21 mouse cellular contexts compared by ENCODE assay signal in genomic region chr9:56915695-56916410, GRCm38 (mm10). TPM values are rescaled to one million over a fixed set of nuclear protein-coding genes. Genes with fewer than 3 reads are reported as not detected.
DNase-seq lines count a peak whose midpoint lies in the region; ATAC-seq and TF ChIP-seq lines count a peak whose summit lies in the region.
"Had no signal": no experiment of that assay in that cellular context is flagged by ENCODE, and none has a peak within 500 bp of the region (broad histone marks: within the 10 kb centered on the region; RNA-seq: fewer than 3 reads in every experiment).

No protein-coding gene starts in this region.

- TF ChIP-seq EP300 in heart, adult 2 months (IDR thresholded peaks at IDR 0.05; ENCODE audit: insufficient read depth, low read depth, low read length) = no peak

- H3K27me3 ChIP-seq in heart, adult 2 months (ENCODE audit: control insufficient read depth, insufficient read depth, low read length) = no peaks in the 10 kb centered on the region
- no peaks in the 10 kb centered on the region for H3K27me3 ChIP-seq in heart, embryonic 12.5 days (replicated peaks)
- H3K27me3 ChIP-seq in neural tube, embryonic 15.5 days (replicated peaks) = no peaks in the 10 kb centered on the region
- H3K27me3 ChIP-seq: CH12.LX; forebrain, embryonic 12.5 days; limb, embryonic 12.5 days; midbrain, embryonic 12.5 days; neural tube, embryonic 13.5 days had no signal

- no peak overlapping the region for H3K9ac ChIP-seq in heart, adult 2 months (ENCODE audit: low read depth, low read length)
- H3K9ac ChIP-seq in heart, embryonic 12.5 days = no peak overlapping the region
- no peak overlapping the region for H3K9ac ChIP-seq in neural tube, embryonic 15.5 days (replicated peaks)
- H3K9ac ChIP-seq: forebrain, embryonic 12.5 days; limb, embryonic 12.5 days; liver, embryonic 14.5 days; midbrain, embryonic 12.5 days; neural tube, embryonic 13.5 days had no signal

- no peak for ATAC-seq in heart, embryonic 12.5 days (ENCODE audit: insufficient number of reproducible peaks, low FRiP score)
- no peak for ATAC-seq in neural tube, embryonic 15.5 days (ENCODE audit: low FRiP score)
- ATAC-seq: inflammation-experienced regulatory T-cells, adult 6 months had no signal

- no peak overlapping the region for H3K4me3 ChIP-seq in heart, adult 2 months
- no peak overlapping the region for H3K4me3 ChIP-seq in heart, embryonic 12.5 days
- H3K4me3 ChIP-seq in neural tube, embryonic 15.5 days (replicated peaks) = no peak overlapping the region
- H3K4me3 ChIP-seq: forebrain, embryonic 12.5 days; limb, embryonic 12.5 days; midbrain, embryonic 12.5 days; neural tube, embryonic 13.5 days had no signal

- H3K9me3 ChIP-seq in heart, embryonic 12.5 days (replicated peaks) = no peaks in the 10 kb centered on the region
- no peaks in the 10 kb centered on the region for H3K9me3 ChIP-seq in neural tube, embryonic 15.5 days (replicated peaks)
- H3K9me3 ChIP-seq: forebrain, embryonic 12.5 days; limb, embryonic 12.5 days; midbrain, embryonic 12.5 days; neural tube, embryonic 13.5 days had no signal

- no peak overlapping the region for H3K4me2 ChIP-seq in heart, embryonic 12.5 days
- no peak overlapping the region for H3K4me2 ChIP-seq in neural tube, embryonic 15.5 days
- H3K4me2 ChIP-seq: forebrain, embryonic 12.5 days; limb, embryonic 12.5 days; midbrain, embryonic 12.5 days; neural tube, embryonic 13.5 days had no signal

- H3K4me1 ChIP-seq in heart, adult 2 months (ENCODE audit: control insufficient read depth, insufficient read depth, low read length) = peaks cover 9% of the 10 kb centered on the region
- H3K4me1 ChIP-seq in heart, embryonic 12.5 days (replicated peaks) = no peaks in the 10 kb centered on the region
- no peaks in the 10 kb centered on the region for H3K4me1 ChIP-seq in neural tube, embryonic 15.5 days
- H3K4me1 ChIP-seq: forebrain, embryonic 12.5 days; midbrain, embryonic 12.5 days; neural tube, embryonic 13.5 days had no signal

- TF ChIP-seq POLR2A in heart, adult 2 months (IDR thresholded peaks at IDR 0.05; ENCODE audit: insufficient read depth, low read depth, low read length) = no peak

- 36% methylated on average over 5 of the region's 5 CpGs for WGBS in heart, adult 2 months
- WGBS in heart, embryonic 12.5 days = 70% methylated on average over 5 of the region's 5 CpGs
- 81% methylated on average over 5 of the region's 5 CpGs for WGBS in neural tube, embryonic 15.5 days

- TF ChIP-seq CTCF in heart, adult 2 months (IDR thresholded peaks at IDR 0.05) = no peak

- H3K79me2 ChIP-seq in heart, adult 2 months (replicated peaks; ENCODE audit: control insufficient read depth, insufficient read depth, low read length) = no peaks in the 10 kb centered on the region

- peaks cover 4% of the 10 kb centered on the region; the same call in 1 of the 2 replicates for H3K36me3 ChIP-seq in heart, adult 2 months (ENCODE audit: control insufficient read depth, insufficient read depth, low read length)
- peaks cover 57% of the 10 kb centered on the region for H3K36me3 ChIP-seq in heart, embryonic 12.5 days
- H3K36me3 ChIP-seq in neural tube, embryonic 15.5 days = no peaks in the 10 kb centered on the region

- H3K27ac ChIP-seq in heart, adult 2 months = no peak overlapping the region; the same call in 1 of the 2 replicates
- no peak overlapping the region for H3K27ac ChIP-seq in heart, embryonic 12.5 days (ENCODE audit: poor library complexity, severe bottlenecking)
- H3K27ac ChIP-seq in neural tube, embryonic 15.5 days (replicated peaks) = no peak overlapping the region
- H3K27ac ChIP-seq: forebrain, embryonic 12.5 days; limb, embryonic 12.5 days; liver, embryonic 14.5 days; midbrain, embryonic 12.5 days; neural tube, embryonic 13.5 days; stomach, postnatal 0 days had no signal

- intact Hi-C loops in heart, adult 2 months (cut with DNase I) = no loop called here

- peak; percentile 69 for DNase-seq in adrenal gland, postnatal 10 days
- DNase-seq in adrenal gland, postnatal 4 days (ENCODE audit: low spot score in 2 of 2) = no peak
- DNase-seq in heart, adult 2 months = peak; percentile 26 to 34
- peak; percentile 48 for DNase-seq in 3T3-L1 (ENCODE audit: low read depth, low spot score)
- peak; percentile 62 for DNase-seq in heart, adult 8-10 months (ENCODE audit: low spot score)
- DNase-seq in layer of hippocampus, adult 9-11 months = no peak
- DNase-seq: adrenal gland, postnatal 36 days; cerebellum, postnatal 10 days; embryo, embryonic 11 days; right cerebral cortex, postnatal 14 days had no signal

RNA-seq across cellular contexts. Expression of gene Snx33, which starts 12.3 kb away (rescaled TPM):
- total RNA-seq in adrenal gland, postnatal 10 days (2021) = 10 to 100 TPM; 16.6 to 19.5 TPM
- 10 to 100 TPM; 28.4 to 30.7 TPM for total RNA-seq in adrenal gland, postnatal 4 days (2021)
- total RNA-seq in heart, adult 2 months (2021) = 10 to 100 TPM in 1 of 2 experiments, 1 to 10 TPM in 1; 6.7 to 10.0 TPM
- polyA plus RNA-seq in heart, adult 2 months (2012; rRNA removed) = 7.8 and 8.8 TPM in 2 replicates
- polyA plus RNA-seq in heart, embryonic 12.5 days (2016; fragmentation: Nextera tagmentation; extraction: Ambion mirVana) = 10.2 and 10.5 TPM in 2 replicates
- total RNA-seq in heart, adult 8-10 months (2022) = 10 to 100 TPM in 1 of 4 experiments, 1 to 10 TPM in 3; 7.3 to 10.3 (median 8.4) TPM
- 2.2 and 3.2 TPM in 2 replicates for polyA plus RNA-seq in neural tube, embryonic 15.5 days (2015; fragmentation: Nextera tagmentation; extraction: Ambion mirVana)

RNA-seq across cellular contexts. Expression of gene Imp3, which starts 21.4 kb away (rescaled TPM):
- total RNA-seq in adrenal gland, postnatal 10 days (2021) = 10 to 100 TPM; 84.4 to 87.6 TPM
- 10 to 100 TPM; 87.2 to 87.5 TPM for total RNA-seq in adrenal gland, postnatal 4 days (2021)
- total RNA-seq in heart, adult 2 months (2021) = 10 to 100 TPM; 54.0 to 63.3 TPM
- 75.6 and 87.1 TPM in 2 replicates for polyA plus RNA-seq in heart, adult 2 months (2012; rRNA removed)
- polyA plus RNA-seq in heart, embryonic 12.5 days (2016; fragmentation: Nextera tagmentation; extraction: Ambion mirVana) = 58.2 and 65.0 TPM in 2 replicates
- total RNA-seq in heart, adult 8-10 months (2022) = 10 to 100 TPM; 58.6 to 70.1 (median 65.8) TPM
- 73.7 and 77.5 TPM in 2 replicates for polyA plus RNA-seq in neural tube, embryonic 15.5 days (2015; fragmentation: Nextera tagmentation; extraction: Ambion mirVana)

RNA-seq across cellular contexts. Expression of gene Snupn, which starts 34.8 kb away (rescaled TPM):
- 10 to 100 TPM in 1 of 2 experiments, 1 to 10 TPM in 1; 9.7 to 11.4 TPM for total RNA-seq in adrenal gland, postnatal 10 days (2021)
- 10 to 100 TPM; 13.3 to 14.2 TPM for total RNA-seq in adrenal gland, postnatal 4 days (2021)
- 10 to 100 TPM in 1 of 2 experiments, 1 to 10 TPM in 1; 9.3 to 10.2 TPM for total RNA-seq in heart, adult 2 months (2021)
- 5.7 and 9.5 TPM in 2 replicates for polyA plus RNA-seq in heart, adult 2 months (2012; rRNA removed)
- 16.7 and 17.4 TPM in 2 replicates for polyA plus RNA-seq in heart, embryonic 12.5 days (2016; fragmentation: Nextera tagmentation; extraction: Ambion mirVana)
- 10 to 100 TPM in 2 of 4 experiments, 1 to 10 TPM in 2; 9.1 to 11.4 (median 10.3) TPM for total RNA-seq in heart, adult 8-10 months (2022)
- polyA plus RNA-seq in neural tube, embryonic 15.5 days (2015; fragmentation: Nextera tagmentation; extraction: Ambion mirVana) = 28.3 and 29.6 TPM in 2 replicates

RNA-seq across cellular contexts. Expression of gene Cspg4, which starts 51.0 kb away (rescaled TPM):
- total RNA-seq in adrenal gland, postnatal 10 days (2021) = 10 to 100 TPM; 14.8 to 20.7 TPM
- total RNA-seq in adrenal gland, postnatal 4 days (2021) = 10 to 100 TPM; 12.4 to 16.5 TPM
- total RNA-seq in heart, adult 2 months (2021) = 10 to 100 TPM; 12.7 to 13.7 TPM
- polyA plus RNA-seq in heart, adult 2 months (2012; rRNA removed) = 15.7 and 17.1 TPM in 2 replicates
- 32.5 and 35.9 TPM in 2 replicates for polyA plus RNA-seq in heart, embryonic 12.5 days (2016; fragmentation: Nextera tagmentation; extraction: Ambion mirVana)
- total RNA-seq in heart, adult 8-10 months (2022) = 10 to 100 TPM in 3 of 4 experiments, 1 to 10 TPM in 1; 9.4 to 14.7 (median 10.7) TPM
- 10.5 and 13.1 TPM in 2 replicates for polyA plus RNA-seq in neural tube, embryonic 15.5 days (2015; fragmentation: Nextera tagmentation; extraction: Ambion mirVana)
- polyA plus RNA-seq: inflammation-experienced regulatory T-cells, adult 6 months had no signal

RNA-seq across cellular contexts. Expression of gene Odf3l1, which starts 51.4 kb away (rescaled TPM):
- total RNA-seq in adrenal gland, postnatal 10 days (2021) = 1 to 10 TPM; 2.0 to 3.2 TPM
- 1 to 10 TPM in 1 of 2 experiments, under 1 TPM in 1; 0.73 to 1.4 TPM for total RNA-seq in adrenal gland, postnatal 4 days (2021)
- total RNA-seq in heart, adult 2 months (2021) = not detected
- polyA plus RNA-seq in heart, adult 2 months (2012; rRNA removed) = 1.5 and 1.6 TPM in 2 replicates
- polyA plus RNA-seq in heart, embryonic 12.5 days (2016; fragmentation: Nextera tagmentation; extraction: Ambion mirVana) = 0.84 and 1.5 TPM in 2 replicates
- not detected for total RNA-seq in heart, adult 8-10 months (2022)
- 0.28 and 0.40 TPM in 2 replicates for polyA plus RNA-seq in neural tube, embryonic 15.5 days (2015; fragmentation: Nextera tagmentation; extraction: Ambion mirVana)
- total RNA-seq: CH12.LX; layer of hippocampus, adult 18-20 months had no signal
- polyA plus RNA-seq: forebrain, embryonic 12.5 days; inflammation-experienced regulatory T-cells, adult 6 months; liver, embryonic 14.5 days; midbrain, embryonic 12.5 days; neural tube, embryonic 13.5 days had no signal

Comparison
In these comparisons a context has a peak if more than half of its experiments do, and no peak if none do; other contexts are left out.
1. DNase-seq: peak in adrenal gland, postnatal 10 days (single experiment), heart, adult 2 months (2 of 2), 3T3-L1 (single experiment) and heart, adult 8-10 months (single experiment); none in adrenal gland, postnatal 4 days (0 of 2) and layer of hippocampus, adult 9-11 months (single experiment).